6 mouse cellular contexts compared by ENCODE assay signal in genomic region chr7:130134428-130134827, GRCm38 (mm10).
DNase-seq lines count a peak whose midpoint lies in the region; ATAC-seq and TF ChIP-seq lines count a peak whose summit lies in the region.
"Not testable (repeated sequence)": the region's sequence is repeated elsewhere in the genome, so short reads cannot be mapped to it uniquely, and the experiment has no call there.

No protein-coding gene starts in this region.

- H3K9me3 ChIP-seq in heart, embryonic 13.5 days; intestine, embryonic 15.5 days; kidney, embryonic 15.5 days (replicated peaks); lung, embryonic 14.5 days (ENCODE audit: low read depth, low read length); lung, embryonic 16.5 days (ENCODE audit: control insufficient read depth, low read length): not testable (repeated sequence)

- H3K36me3 ChIP-seq in heart, embryonic 13.5 days; intestine, embryonic 15.5 days; kidney, adult 2 months (ENCODE audit: control insufficient read depth, insufficient read depth, low read length); kidney, embryonic 15.5 days; lung, embryonic 14.5 days (ENCODE audit: insufficient read depth); lung, embryonic 16.5 days (ENCODE audit: control insufficient read depth, insufficient read depth, low read length): not testable (repeated sequence)

- not testable (repeated sequence) for ATAC-seq in heart, embryonic 13.5 days (ENCODE audit: extremely low read depth, insufficient number of reproducible peaks, low FRiP score, low TSS enrichment); kidney, embryonic 15.5 days (replicated peaks; ENCODE audit: low FRiP score); lung, embryonic 16.5 days (ENCODE audit: low read depth)
- ATAC-seq in intestine, embryonic 15.5 days: peak; percentile 51; the same call in 1 of the 2 replicates
- 0 out of 2 replicates have a peak, but pooled peaks have one; percentile 21 for ATAC-seq in lung, embryonic 14.5 days (ENCODE audit: insufficient read depth)

- peaks cover 11% of the 10 kb centered on the region for H3K4me1 ChIP-seq in heart, embryonic 13.5 days
- H3K4me1 ChIP-seq in intestine, embryonic 15.5 days (replicated peaks); kidney, adult 2 months (ENCODE audit: control insufficient read depth, insufficient read depth, low read length); kidney, embryonic 15.5 days; lung, embryonic 14.5 days (ENCODE audit: insufficient read depth); lung, embryonic 16.5 days (replicated peaks; ENCODE audit: control insufficient read depth, insufficient read depth, low read length): not testable (repeated sequence)

- H3K4me2 ChIP-seq in heart, embryonic 13.5 days; kidney, embryonic 15.5 days; lung, embryonic 14.5 days; lung, embryonic 16.5 days (ENCODE audit: low read depth, low read length): not testable (repeated sequence)
- peak overlapping the region; percentile 9; the same call in 1 of the 2 replicates for H3K4me2 ChIP-seq in intestine, embryonic 15.5 days (replicated peaks)

- not testable (repeated sequence) for H3K9ac ChIP-seq in heart, embryonic 13.5 days; intestine, embryonic 15.5 days; kidney, embryonic 15.5 days; lung, embryonic 14.5 days; lung, embryonic 16.5 days (ENCODE audit: low read length)

- H3K27me3 ChIP-seq in heart, embryonic 13.5 days (replicated peaks); intestine, embryonic 15.5 days (replicated peaks); kidney, adult 2 months (replicated peaks; ENCODE audit: control insufficient read depth, insufficient read depth, low read length); kidney, embryonic 15.5 days; lung, embryonic 14.5 days (ENCODE audit: insufficient read depth, low read length); lung, embryonic 16.5 days (ENCODE audit: control insufficient read depth, insufficient read depth, low read depth, low read length): not testable (repeated sequence)

- DNase-seq in kidney, adult 2 months; lung, embryonic 14.5 days: not testable (repeated sequence)

- not testable (repeated sequence) for TF ChIP-seq POLR2A in kidney, adult 2 months (IDR thresholded peaks at IDR 0.05; ENCODE audit: low read depth, low read length)

- peak overlapping the region; percentile 29; the same call in 1 of the 2 replicates for H3K27ac ChIP-seq in heart, embryonic 13.5 days (replicated peaks)
- peak overlapping the region; percentile 40 for H3K27ac ChIP-seq in intestine, embryonic 15.5 days
- peak overlapping the region; percentile 39; the same call in 1 of the 2 replicates for H3K27ac ChIP-seq in kidney, adult 2 months (ENCODE audit: insufficient read depth, low read depth, low read length)
- H3K27ac ChIP-seq in kidney, embryonic 15.5 days: peak overlapping the region; percentile 81
- H3K27ac ChIP-seq in lung, embryonic 14.5 days (ENCODE audit: low read depth): 0 out of 2 replicates have a peak overlapping the region, but pooled peaks have one; percentile 24
- H3K27ac ChIP-seq in lung, embryonic 16.5 days (ENCODE audit: low read length): peak overlapping the region; percentile 61

- not testable (repeated sequence) for TF ChIP-seq CTCF in kidney, adult 2 months (conservative IDR thresholded peaks at IDR 0.05; ENCODE audit: insufficient read depth, insufficient read length, low read depth, low read length); lung, embryonic 14.5 days (IDR thresholded peaks at IDR 0.05; ENCODE audit: low read depth)

- H3K4me3 ChIP-seq in heart, embryonic 13.5 days; intestine, embryonic 15.5 days (replicated peaks); kidney, adult 2 months (ENCODE audit: insufficient read depth, low read depth, low read length); kidney, embryonic 15.5 days (replicated peaks); lung, embryonic 14.5 days (ENCODE audit: low read depth, low read length); lung, embryonic 16.5 days (ENCODE audit: low read length): not testable (repeated sequence)

Comparison
In these comparisons a context has a peak if more than half of its experiments do, and no peak if none do; other contexts are left out.
1. H3K27ac ChIP-seq: peak in every context shown above with its lines; median percentile 81 in kidney, embryonic 15.5 days; 61 in lung, embryonic 16.5 days; 40 in intestine, embryonic 15.5 days; 39 in kidney, adult 2 months; 29 in heart, embryonic 13.5 days; 24 in lung, embryonic 14.5 days.